Mouse (Mus musculus): ENCODE results near the gene BC003965. TPM values are rescaled to one million over a fixed set of nuclear protein-coding genes. Genes with fewer than 3 reads are reported as not detected.

BC003965 gene
- 31.9 and 33.9 TPM in 2 replicates for polyA plus RNA-seq (2014; fragmentation: Nextera tagmentation; extraction: Ambion mirVana)

GRCm38 (mm10) chr17:25184129-25184691, at the start of gene BC003965:
Gene BC003965 (plus strand): TSS chr17:25184554.
- no peaks in the 10 kb centered on the region for H3K27me3 ChIP-seq (ENCODE audit: control insufficient read depth, insufficient read depth, low read length)
- WGBS = under 1% methylated on average over 50 of the region's 50 CpGs
- no peaks in the 10 kb centered on the region for H3K36me3 ChIP-seq (ENCODE audit: control insufficient read depth, insufficient read depth, low read length)
- ATAC-seq (ENCODE audit: low read depth) = peak; percentile 87
- H3K9ac ChIP-seq (replicated peaks; ENCODE audit: low read depth, low read length) = peak within 1 kb of the TSS; percentile 78
- H3K9me3 ChIP-seq (ENCODE audit: control insufficient read depth, low read length) = no peaks in the 10 kb centered on the region
- peaks cover 18% of the 10 kb centered on the region for H3K4me1 ChIP-seq (ENCODE audit: control insufficient read depth, insufficient read depth, low read length)
- H3K4me2 ChIP-seq (ENCODE audit: low read depth, low read length) = peak within 1 kb of the TSS; percentile 90
- peak within 1 kb of the TSS; percentile 98 for H3K27ac ChIP-seq (ENCODE audit: low read depth, low read length)
- H3K4me3 ChIP-seq (ENCODE audit: low read depth, low read length) = peak within 1 kb of the TSS; percentile 66

GRCm38 (mm10) chr17:25135622-25136021, 48.7 kb upstream of the BC003965 start:
- no peak for ATAC-seq (ENCODE audit: low read depth)
- 86% methylated on average over 6 of the region's 6 CpGs for WGBS
- Histone ChIP-seq H3K27me3 (ENCODE audit: control insufficient read depth, insufficient read depth, low read length) (no peaks in the 10 kb centered on the region), H3K9ac (replicated peaks; ENCODE audit: low read depth, low read length) (no peak overlapping the region), H3K4me1 (ENCODE audit: control insufficient read depth, insufficient read depth, low read length) (peaks cover 9% of the 10 kb centered on the region), H3K9me3 (ENCODE audit: control insufficient read depth, low read length) (no peaks in the 10 kb centered on the region), H3K4me2 (ENCODE audit: low read depth, low read length) (no peak overlapping the region), H3K36me3 (ENCODE audit: control insufficient read depth, insufficient read depth, low read length) (no peaks in the 10 kb centered on the region), H3K4me3 (ENCODE audit: low read depth, low read length) (no peak overlapping the region), H3K27ac (ENCODE audit: low read depth, low read length) (no peak overlapping the region)

GRCm38 (mm10) chr17:25138803-25139202, 45.6 kb upstream of the BC003965 start:
- Histone ChIP-seq H3K36me3 (ENCODE audit: control insufficient read depth, insufficient read depth, low read length) (no peaks in the 10 kb centered on the region), H3K27me3 (ENCODE audit: control insufficient read depth, insufficient read depth, low read length) (no peaks in the 10 kb centered on the region), H3K27ac (ENCODE audit: low read depth, low read length) (no peak overlapping the region), H3K9ac (replicated peaks; ENCODE audit: low read depth, low read length) (no peak overlapping the region), H3K9me3 (ENCODE audit: control insufficient read depth, low read length) (no peaks in the 10 kb centered on the region), H3K4me3 (ENCODE audit: low read depth, low read length) (no peak overlapping the region), H3K4me2 (ENCODE audit: low read depth, low read length) (no peak overlapping the region), H3K4me1 (ENCODE audit: control insufficient read depth, insufficient read depth, low read length) (peaks cover 8% of the 10 kb centered on the region)
- ATAC-seq (ENCODE audit: low read depth) = no peak
- WGBS = 100% methylated on average over 1 of the region's 1 CpGs

- Histone ChIP-seq H3K27me3 (ENCODE audit: control insufficient read depth, insufficient read depth, low read length) (no peaks in the 10 kb centered on the region), H3K9me3 (ENCODE audit: control insufficient read depth, low read length) (no peaks in the 10 kb centered on the region), H3K4me1 (ENCODE audit: control insufficient read depth, insufficient read depth, low read length) (no peaks in the 10 kb centered on the region), H3K27ac (ENCODE audit: low read depth, low read length) (no peak overlapping the region), H3K4me3 (ENCODE audit: low read depth, low read length) (no peak overlapping the region), H3K9ac (replicated peaks; ENCODE audit: low read depth, low read length) (no peak overlapping the region), H3K4me2 (ENCODE audit: low read depth, low read length) (no peak overlapping the region), H3K36me3 (ENCODE audit: control insufficient read depth, insufficient read depth, low read length) (0 out of 2 replicates have a peak, but pooled peaks cover 2% of the 10 kb centered on the region)
- 74% methylated on average over 4 of the region's 4 CpGs for WGBS
- no peak for ATAC-seq (ENCODE audit: low read depth)
Measured at GRCm38 (mm10) chr17:25139960-25140359, 44.4 kb upstream of the BC003965 start.

- Histone ChIP-seq H3K36me3 (ENCODE audit: control insufficient read depth, insufficient read depth, low read length) (peaks cover 25% of the 10 kb centered on the region), H3K4me2 (ENCODE audit: low read depth, low read length) (no peak within 1 kb of the TSS), H3K4me1 (ENCODE audit: control insufficient read depth, insufficient read depth, low read length) (no peaks in the 10 kb centered on the region), H3K27me3 (ENCODE audit: control insufficient read depth, insufficient read depth, low read length) (no peaks in the 10 kb centered on the region), H3K27ac (ENCODE audit: low read depth, low read length) (no peak within 1 kb of the TSS), H3K4me3 (ENCODE audit: low read depth, low read length) (no peak within 1 kb of the TSS), H3K9ac (replicated peaks; ENCODE audit: low read depth, low read length) (no peak within 1 kb of the TSS), H3K9me3 (ENCODE audit: control insufficient read depth, low read length) (no peaks in the 10 kb centered on the region)
- 100% methylated on average over 1 of the region's 1 CpGs for WGBS
- ATAC-seq (ENCODE audit: low read depth) = no peak
Measured at GRCm38 (mm10) chr17:25162161-25162560, 22.2 kb upstream of the BC003965 start, which contains the start of gene Ccdc154. Gene Ccdc154 (plus strand): TSS chr17:25162461.

GRCm38 (mm10) chr17:25163387-25163786, 21.0 kb upstream of the BC003965 start:
- no peak for ATAC-seq (ENCODE audit: low read depth)
- no peaks in the 10 kb centered on the region for H3K4me1 ChIP-seq (ENCODE audit: control insufficient read depth, insufficient read depth, low read length)
- no peaks in the 10 kb centered on the region for H3K27me3 ChIP-seq (ENCODE audit: control insufficient read depth, insufficient read depth, low read length)
- no peak overlapping the region for H3K4me2 ChIP-seq (ENCODE audit: low read depth, low read length)
- H3K36me3 ChIP-seq (ENCODE audit: control insufficient read depth, insufficient read depth, low read length) = peaks cover 18% of the 10 kb centered on the region; the same call in 1 of the 2 replicates
- no peaks in the 10 kb centered on the region for H3K9me3 ChIP-seq (ENCODE audit: control insufficient read depth, low read length)
- H3K9ac ChIP-seq (replicated peaks; ENCODE audit: low read depth, low read length) = no peak overlapping the region
- WGBS = 81% methylated on average over 7 of the region's 7 CpGs
- no peak overlapping the region for H3K27ac ChIP-seq (ENCODE audit: low read depth, low read length)
- no peak overlapping the region for H3K4me3 ChIP-seq (ENCODE audit: low read depth, low read length)

- no peak for ATAC-seq (ENCODE audit: low read depth)
- H3K27ac ChIP-seq (ENCODE audit: low read depth, low read length) = no peak overlapping the region
- 92% methylated on average over 3 of the region's 3 CpGs for WGBS
Measured at GRCm38 (mm10) chr17:25164770-25165169, 19.6 kb upstream of the BC003965 start.

GRCm38 (mm10) chr17:25165970-25166671, 18.2 kb upstream of the BC003965 start:
- Histone ChIP-seq H3K9ac (replicated peaks; ENCODE audit: low read depth, low read length) (no peak overlapping the region), H3K36me3 (ENCODE audit: control insufficient read depth, insufficient read depth, low read length) (no peaks in the 10 kb centered on the region; the same call in 1 of the 2 replicates), H3K9me3 (ENCODE audit: control insufficient read depth, low read length) (no peaks in the 10 kb centered on the region), H3K4me3 (ENCODE audit: low read depth, low read length) (no peak overlapping the region), H3K27ac (ENCODE audit: low read depth, low read length) (no peak overlapping the region), H3K27me3 (ENCODE audit: control insufficient read depth, insufficient read depth, low read length) (no peaks in the 10 kb centered on the region), H3K4me1 (ENCODE audit: control insufficient read depth, insufficient read depth, low read length) (no peaks in the 10 kb centered on the region), H3K4me2 (ENCODE audit: low read depth, low read length) (no peak overlapping the region)
- no peak for ATAC-seq (ENCODE audit: low read depth)
- 53% methylated on average over 6 of the region's 6 CpGs for WGBS

More at GRCm38 (mm10) chr17:25164770-25165169, 19.6 kb upstream of the BC003965 start:
- no peaks in the 10 kb centered on the region for H3K9me3 ChIP-seq (ENCODE audit: control insufficient read depth, low read length)
- H3K27me3 ChIP-seq (ENCODE audit: control insufficient read depth, insufficient read depth, low read length) = no peaks in the 10 kb centered on the region
- no peak overlapping the region for H3K4me3 ChIP-seq (ENCODE audit: low read depth, low read length)
- peaks cover 10% of the 10 kb centered on the region; the same call in 1 of the 2 replicates for H3K36me3 ChIP-seq (ENCODE audit: control insufficient read depth, insufficient read depth, low read length)
- H3K4me1 ChIP-seq (ENCODE audit: control insufficient read depth, insufficient read depth, low read length) = no peaks in the 10 kb centered on the region
- no peak overlapping the region for H3K4me2 ChIP-seq (ENCODE audit: low read depth, low read length)
- no peak overlapping the region for H3K9ac ChIP-seq (replicated peaks; ENCODE audit: low read depth, low read length)

GRCm38 (mm10) chr17:25169706-25170105, 14.6 kb upstream of the BC003965 start:
- Histone ChIP-seq H3K9ac (replicated peaks; ENCODE audit: low read depth, low read length) (no peak overlapping the region), H3K9me3 (ENCODE audit: control insufficient read depth, low read length) (no peaks in the 10 kb centered on the region), H3K27me3 (ENCODE audit: control insufficient read depth, insufficient read depth, low read length) (no peaks in the 10 kb centered on the region), H3K27ac (ENCODE audit: low read depth, low read length) (no peak overlapping the region), H3K4me1 (ENCODE audit: control insufficient read depth, insufficient read depth, low read length) (no peaks in the 10 kb centered on the region), H3K4me3 (ENCODE audit: low read depth, low read length) (no peak overlapping the region), H3K36me3 (ENCODE audit: control insufficient read depth, insufficient read depth, low read length) (no peaks in the 10 kb centered on the region), H3K4me2 (ENCODE audit: low read depth, low read length) (no peak overlapping the region)
- ATAC-seq (ENCODE audit: low read depth) = no peak
- WGBS = 95% methylated on average over 2 of the region's 2 CpGs

Data from neural tube, embryonic 14.5 days (tissue).